Mouse (Mus musculus) erythroblast, adult 5-6 weeks (primary cell): ENCODE measurements around the gene Wdtc1. TPM values are rescaled to one million over a fixed set of nuclear protein-coding genes. Genes with fewer than 3 reads are reported as not detected.
A peak's percentile ranks its signal among the peaks of the same experiment; 100 is the strongest.

ENCODE experiments used
- ATAC-seq: replicated peaks from 2 replicates; pipeline ENCODE4 v1.8.0; 2016; ENCODE audit warnings: moderate number of reproducible peaks, mild to moderate bottlenecking, moderate TSS enrichment, inconsistent platforms; ENCODE audit not compliant: poor library complexity, low FRiP score, severe bottlenecking
- total RNA-seq, 2 experiments: library from RNA; stranded (forward) in 1 of 2; stranded (reverse) in 1 of 2; fragments of 150-400 nt in 1 of 2; fragments of 200-764, 138-1000 nt in 1 of 2; gene quantifications; 2 replicates each; pipeline versions ENCODE4 v1.2.3 to v1.2.4; 2015 to 2017; ENCODE audit warnings: low replicate concordance in 2 of 2

Wdtc1 gene
- total RNA-seq (2015; ENCODE audit: low replicate concordance) (8.6 and 9.6 TPM in 2 replicates), total RNA-seq (2017; ENCODE audit: low replicate concordance) (8.4 and 18.3 TPM in 2 replicates)

DNA sequence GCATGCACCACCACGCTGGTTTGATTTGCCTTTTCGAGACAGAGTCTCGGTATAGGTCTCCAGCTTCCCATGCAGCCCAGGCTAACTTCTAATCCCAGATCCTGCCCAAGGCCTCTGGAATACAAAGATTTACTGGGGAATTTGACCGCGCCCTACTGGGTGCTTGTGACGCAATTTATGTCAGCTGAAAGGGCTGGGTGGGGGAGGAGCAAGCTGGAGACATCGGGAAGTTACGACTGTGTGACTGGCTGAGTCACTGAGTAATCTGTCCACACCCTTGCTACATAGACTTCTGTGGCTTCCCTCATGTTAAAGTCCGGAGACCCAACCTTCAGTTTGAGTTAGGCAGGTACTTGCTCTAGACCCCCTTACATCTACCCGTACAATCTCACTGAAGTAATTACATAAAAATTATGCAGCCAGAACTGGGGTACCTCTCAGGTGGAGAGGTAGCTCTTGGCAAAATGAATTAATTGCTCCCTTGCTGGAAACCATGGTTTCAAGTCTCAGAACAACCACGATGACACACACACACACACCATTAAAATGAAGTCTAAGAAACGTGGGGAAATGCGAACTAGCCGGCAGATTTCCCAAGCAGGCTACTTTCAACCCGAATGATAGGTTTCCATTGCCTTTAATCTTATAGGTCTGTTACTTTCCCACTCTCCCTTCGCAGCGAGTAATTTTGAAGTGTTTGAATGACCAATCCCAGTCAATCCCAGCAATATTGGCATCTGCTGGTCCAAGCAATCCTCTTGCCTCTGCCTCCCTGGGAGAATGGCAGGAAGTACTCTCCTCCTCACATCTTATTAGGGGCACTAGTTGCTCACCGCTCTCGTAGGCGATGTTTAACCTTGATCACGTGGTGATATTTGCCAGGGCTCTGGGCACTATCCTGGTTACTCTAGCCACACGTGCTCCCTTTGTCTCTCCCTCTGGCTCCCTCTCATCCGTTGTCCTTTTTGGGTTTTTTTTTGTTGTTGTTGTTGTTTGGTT is at the start of gene Wdtc1:
Wdtc1 (minus strand) TSS at position 115 of the 999 bp plus-strand sequence.
- no peak for ATAC-seq

DNA sequence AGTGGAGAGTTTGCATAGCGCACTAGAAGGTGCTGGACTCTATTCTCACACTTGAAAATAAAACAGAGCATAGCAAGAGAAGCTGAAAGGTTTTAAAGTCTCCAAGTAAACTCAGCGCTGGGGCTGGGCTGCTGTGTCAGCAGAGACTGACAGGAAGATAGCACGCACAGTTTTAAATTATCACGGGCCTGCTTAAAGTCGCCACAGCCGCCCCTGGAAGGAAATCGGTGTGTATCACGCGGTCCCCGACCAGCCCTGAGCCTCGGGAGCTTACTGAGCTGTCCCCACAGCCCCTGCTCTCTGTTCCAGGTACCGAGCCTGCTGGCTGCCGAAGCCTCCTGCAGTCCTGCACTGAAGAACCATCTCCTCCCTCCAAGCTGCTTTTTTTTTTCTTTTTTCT is 48.7 kb upstream of the Wdtc1 start:
- peak; percentile 71 for ATAC-seq

DNA sequence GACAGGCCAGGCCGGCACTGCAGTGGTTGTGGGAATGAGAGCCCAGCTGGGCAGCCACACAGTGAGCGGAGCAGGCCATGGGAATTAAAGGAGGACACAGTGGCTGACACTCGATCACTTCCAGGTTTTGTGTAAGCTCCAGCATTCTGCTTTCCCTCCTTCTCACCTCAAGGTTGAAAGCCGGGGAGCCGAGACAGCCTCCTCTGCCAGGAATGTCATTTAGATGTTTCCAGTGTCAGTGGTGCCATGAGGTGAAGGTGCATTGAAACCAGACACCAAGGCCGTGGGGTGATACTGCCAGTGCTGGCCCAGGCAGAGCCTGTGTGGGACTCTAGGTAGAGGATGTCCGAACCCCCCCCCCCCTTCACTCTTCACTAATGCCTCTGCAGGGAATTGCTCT is 46.8 kb upstream of the Wdtc1 start:
- ATAC-seq: no peak

DNA sequence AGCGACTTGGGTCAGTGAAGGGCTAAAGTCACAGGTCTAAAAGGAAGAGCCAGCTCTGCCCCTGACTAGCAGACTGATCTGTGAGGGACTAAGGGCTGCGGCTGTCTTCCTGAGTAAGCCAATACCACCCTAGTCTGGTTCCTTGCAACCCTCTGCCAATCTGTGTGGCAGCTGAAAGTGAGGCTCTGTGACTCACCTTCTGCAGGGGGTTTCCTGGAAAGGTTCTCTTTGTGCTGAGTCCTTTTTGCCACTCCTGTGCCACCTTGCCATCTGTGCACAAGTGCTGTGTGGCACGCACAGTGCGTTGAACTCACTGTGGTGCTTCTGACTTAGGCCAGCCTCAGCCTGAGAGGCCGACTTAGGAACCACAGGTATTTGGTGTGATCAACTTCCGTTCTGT is 46.2 kb upstream of the Wdtc1 start:
- ATAC-seq: no peak

DNA sequence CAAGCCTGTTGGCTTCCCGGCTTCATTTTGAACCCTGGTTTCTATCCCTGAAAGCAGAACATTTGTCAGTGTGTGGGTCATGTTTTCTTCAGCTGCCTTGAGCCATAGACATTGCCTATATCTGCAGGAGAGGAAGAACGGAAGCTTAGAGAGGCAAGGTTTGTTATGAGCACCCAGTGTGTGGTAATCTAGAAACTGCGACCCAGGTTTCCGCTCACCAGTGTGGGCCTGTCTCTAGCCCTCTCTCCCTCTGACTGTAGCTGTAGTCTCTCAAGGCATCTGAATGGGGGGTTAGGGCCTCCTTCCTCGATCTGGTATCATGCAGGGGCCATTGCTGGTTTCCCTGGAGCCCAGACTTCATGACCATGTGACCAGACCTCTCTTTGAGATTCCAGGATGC is 45.3 kb upstream of the Wdtc1 start:
- ATAC-seq: no peak

DNA sequence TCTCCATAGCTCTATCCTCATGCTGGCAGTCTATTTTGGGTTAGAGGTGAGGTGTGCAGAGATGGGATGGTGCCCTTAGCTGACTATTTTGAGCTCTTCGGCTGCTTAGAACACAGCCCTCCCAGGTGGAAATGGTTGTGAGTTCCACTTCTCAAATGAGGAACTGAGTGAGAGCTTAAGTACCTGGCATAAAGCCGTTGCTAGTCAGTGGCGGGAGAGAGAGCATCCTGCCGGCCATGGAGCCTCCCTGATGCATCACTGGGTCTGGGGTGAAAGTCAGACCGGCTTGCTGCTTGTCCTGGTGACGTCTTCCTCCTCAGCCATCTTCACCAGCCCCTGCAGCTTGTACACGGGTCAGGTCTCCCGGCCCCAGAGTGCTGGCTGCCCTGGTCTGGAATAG is 44.7 kb upstream of the Wdtc1 start:
- ATAC-seq: no peak

DNA sequence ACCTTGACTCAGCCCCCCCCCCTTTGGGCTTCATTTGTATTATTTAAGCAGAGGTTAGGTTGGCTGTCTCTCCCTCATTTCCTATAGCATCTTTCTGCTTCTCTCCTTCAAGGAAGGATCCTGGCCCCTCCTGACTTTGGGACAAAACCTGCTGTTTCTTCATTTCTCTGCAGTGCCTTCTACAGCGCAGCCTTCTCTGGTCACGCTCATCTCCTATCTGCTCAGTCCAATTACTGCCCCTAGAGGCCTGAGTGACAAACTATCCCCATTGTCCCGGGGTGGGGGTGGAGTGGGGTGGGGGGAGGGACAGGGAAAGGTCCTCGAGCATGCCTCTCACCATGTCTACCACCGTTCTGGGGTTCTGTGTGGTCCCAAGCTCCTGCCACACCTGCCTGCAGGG is 44.0 kb upstream of the Wdtc1 start:
- ATAC-seq: no peak

DNA sequence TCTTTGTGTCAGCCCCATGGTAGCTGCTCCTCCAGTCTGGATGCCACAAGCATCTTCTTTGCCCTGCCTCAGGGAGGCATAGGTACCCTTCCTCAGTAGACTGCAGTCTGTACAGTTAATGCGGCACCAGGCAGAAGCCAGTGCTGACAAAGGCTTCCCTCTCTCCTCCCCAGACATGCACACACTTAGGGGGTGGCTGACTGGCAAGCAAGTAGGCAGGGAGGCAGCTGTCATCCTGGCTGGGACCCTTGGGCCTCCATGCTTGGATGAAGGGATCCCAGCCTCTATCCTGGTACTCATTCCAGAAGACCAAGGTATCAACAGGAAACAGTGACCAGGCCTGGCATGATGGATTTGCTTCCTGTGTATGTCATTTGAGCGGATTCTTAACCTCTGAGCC is 42.8 kb upstream of the Wdtc1 start:
- no peak for ATAC-seq

DNA sequence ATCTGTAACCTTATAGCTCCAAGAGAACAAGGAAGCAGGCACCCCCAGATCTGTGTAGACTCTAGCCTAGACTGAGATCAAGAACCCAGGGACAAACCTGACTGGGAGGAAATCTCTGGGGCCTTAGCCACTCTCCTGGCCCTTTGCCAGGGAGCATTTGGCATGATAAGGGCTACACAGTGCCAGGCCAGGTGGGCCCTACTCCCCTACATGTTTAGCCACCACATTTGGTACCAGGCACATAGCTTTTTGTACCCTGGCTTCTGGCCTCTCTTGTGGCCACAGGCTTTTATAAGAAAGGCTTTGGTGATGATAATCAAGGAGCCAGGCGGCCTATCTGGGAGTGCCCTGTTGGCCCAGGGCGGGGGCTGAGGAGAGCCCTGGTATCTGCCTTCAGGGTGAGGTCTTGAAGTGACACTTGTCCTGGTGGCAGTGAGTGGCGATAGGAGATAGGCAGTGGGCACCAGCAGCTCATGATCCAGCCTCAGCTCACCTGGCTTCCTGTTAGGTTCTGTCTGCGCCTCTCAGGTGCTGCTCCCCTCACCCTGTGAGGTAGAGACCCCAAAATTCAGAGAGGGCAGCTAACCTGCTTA is 41.8 kb upstream of the Wdtc1 start:
- peak; percentile 83 for ATAC-seq

DNA sequence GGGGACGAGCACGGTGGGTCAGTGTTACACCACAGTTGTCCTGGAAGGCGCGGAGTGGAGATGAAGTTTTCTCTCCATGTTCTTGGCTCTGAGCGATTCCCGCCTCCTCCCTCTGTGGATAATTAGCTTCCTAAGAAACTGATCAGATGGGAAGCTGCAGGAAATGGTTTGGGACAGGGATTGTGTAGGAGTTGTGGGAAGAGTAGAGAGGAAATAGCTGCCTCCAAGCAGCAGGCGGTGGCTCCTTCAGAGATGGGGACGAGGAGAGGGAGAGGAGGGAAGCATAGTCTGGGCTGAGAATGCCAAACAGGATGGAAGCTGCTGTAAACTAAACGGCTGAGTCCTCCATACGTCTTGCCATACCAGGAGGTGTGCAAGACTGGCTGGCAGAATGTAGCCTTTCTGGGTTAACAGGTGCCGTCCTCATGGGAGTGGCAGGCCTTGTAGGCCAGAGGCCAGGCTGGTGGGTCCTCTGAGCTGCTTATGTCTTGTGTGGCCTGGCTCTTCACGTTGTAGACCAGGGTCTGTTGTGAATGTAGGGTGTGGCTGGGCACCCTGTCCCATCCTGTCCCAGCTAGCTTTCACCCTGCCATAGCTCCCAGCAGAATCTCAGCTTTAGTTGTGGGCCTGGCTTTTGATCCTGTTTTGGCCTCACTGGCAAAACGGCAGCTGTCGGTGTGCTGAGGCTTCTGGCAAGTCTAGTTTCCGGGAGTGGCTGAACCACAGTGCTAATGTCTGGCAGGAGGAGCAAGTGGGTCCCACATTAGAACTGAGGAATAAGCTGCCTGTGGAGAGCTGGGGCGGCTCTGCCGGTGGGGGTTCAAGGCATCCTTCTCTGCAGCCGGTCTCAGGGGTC is 38.1 kb upstream of the Wdtc1 start:
- ATAC-seq: no peak

DNA sequence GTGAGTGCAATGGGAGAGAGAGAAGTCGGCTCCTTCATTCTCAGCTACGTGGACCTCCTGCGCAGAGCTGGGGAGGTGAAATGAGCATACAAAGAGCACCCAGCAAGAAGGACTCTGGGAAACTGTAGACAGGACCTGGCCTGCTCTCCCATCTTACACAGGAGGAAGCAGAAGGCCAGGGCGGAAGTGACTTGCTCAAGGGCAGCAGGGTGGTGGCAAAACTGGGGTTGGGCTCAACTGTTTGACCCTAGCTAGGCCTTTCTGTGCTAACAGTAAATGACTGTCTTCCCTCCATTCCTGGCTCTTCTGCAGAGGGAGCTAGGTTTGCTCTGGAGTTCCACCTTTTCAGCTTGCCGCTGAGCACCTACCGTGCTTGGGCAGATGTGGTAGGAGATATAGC is 37.3 kb upstream of the Wdtc1 start:
- 0 out of 2 replicates have a peak, but pooled peaks have one; percentile 1 for ATAC-seq

DNA sequence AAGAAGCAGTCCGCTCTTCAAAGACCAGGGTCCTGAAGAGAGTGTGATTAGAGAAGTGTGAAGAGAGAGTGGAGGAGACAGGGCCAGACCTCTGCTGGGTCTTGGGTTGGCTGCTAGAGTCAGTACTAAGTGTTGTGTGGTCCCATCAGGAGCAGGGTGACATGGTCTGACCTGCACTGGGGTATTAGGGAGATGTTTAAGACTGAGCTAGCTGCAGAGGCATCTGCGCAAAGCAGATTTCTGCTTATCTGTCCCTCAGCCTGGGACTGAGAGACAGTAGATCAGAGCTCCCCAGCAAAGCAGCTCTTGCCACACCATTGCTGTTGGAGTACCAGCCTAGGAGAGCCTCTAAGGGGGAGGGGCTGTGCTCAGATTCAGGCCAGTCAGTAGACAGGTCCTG is 36.8 kb upstream of the Wdtc1 start:
- peak; percentile 84 for ATAC-seq

DNA sequence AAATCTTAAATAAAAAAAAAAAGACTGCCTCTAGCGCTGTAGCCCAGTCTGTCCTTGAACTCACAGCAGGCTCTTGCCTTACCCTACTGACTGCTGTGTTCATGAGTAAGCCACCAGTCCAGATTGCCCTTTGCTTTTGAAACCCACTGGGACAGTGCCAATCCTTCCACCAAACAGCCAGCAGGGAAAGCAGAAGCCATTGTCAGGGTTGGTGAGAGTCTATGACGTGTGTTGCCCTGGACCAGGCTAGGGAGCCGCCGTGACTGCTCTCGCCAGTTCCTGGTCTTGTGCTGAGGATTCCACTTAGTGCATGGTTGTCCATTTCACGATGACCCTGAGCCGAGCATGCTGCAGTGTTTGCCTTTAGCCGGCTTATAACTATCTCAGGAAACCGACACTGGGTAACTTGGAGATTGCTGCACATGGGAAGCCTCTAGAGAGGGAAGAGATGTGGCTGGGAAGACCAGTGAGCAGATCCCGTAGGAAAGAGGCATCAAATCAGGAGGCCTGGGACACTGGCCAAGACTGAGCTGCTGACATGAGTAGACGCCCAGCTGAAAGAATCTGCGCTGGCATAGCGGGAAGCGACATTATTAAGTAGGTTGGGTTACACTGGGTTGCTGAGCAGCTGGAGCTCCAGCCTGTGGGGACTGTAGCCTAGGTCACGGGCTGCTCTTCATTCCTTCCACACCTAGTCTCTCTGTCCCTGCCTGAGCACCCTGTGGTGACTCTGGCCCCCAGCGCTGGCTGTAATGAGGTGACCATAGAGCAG is 35.7 kb upstream of the Wdtc1 start:
- no peak for ATAC-seq

DNA sequence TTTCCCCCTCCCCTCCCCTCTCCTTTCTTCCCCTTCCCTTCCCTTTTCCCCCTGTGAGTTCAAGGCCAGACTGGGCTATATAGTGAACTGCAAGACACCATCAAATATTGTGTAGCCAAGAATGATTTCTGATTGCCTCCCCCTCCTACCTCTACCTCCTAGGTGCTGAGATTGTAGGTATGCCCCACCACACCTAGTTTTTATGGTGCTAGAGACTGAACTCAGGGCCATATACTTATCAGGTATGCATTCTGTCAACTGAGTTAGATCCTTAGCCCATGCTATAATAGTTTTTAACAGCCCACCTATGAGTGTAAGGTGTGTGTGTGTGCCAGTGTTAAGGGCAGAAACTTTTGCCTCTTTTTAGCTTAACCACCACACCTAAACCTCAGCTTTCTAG is 33.8 kb upstream of the Wdtc1 start:
- no peak for ATAC-seq

DNA sequence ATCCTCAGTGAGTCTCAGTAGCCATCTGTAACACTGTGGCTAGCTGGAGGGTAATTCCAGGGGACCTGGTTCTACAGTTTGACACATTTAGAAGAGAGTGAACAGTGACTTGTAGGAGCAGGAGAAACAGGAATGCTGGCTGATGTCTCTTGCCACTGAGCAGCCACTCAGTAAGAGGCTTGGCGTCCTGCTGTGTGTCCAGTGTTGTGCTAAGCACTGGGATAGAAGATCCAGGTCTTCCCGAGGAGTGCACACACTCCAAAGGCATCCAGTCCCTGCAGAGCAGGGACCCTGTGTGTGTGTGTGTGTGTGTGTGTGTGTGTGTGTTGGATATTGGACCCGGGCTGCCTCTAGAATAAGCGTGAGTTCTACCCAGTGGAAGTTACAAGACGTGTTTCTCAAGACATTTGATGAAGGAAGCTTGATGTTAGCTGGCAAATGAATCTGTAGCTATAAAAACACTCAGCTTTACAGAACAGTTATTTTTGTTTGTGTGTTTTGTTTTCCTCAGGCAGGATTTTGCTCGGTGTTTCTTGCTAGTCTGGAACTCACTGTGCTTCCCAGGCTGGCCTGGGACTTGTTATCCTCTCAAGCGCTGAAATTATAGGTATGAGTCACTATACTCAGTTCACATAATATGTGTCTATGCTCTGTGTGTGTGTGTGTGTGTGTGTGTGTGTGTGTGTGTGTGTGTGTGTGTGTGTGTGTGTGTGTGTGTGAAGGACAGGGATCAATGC is 32.9 kb upstream of the Wdtc1 start:
- no peak for ATAC-seq

DNA sequence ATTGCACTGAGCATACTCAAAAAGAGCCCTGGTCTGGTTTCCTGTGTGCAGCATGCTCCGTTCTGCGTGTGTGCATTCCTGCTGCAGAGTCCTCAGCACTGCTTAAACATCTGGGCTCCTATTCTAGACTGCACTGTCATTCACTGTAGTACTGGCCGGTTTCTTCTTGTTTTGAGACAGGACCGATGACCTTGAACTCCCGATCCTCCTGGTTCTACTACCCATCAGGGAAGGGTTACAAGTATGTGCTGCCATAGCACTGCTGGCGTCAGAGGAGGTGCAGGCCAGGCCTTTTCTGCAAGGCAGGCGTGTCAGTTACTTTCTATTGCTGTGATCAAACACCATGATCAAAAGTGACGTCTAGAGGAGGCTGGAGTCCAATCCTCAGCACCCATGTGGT is 27.9 kb upstream of the Wdtc1 start:
- no peak for ATAC-seq

DNA sequence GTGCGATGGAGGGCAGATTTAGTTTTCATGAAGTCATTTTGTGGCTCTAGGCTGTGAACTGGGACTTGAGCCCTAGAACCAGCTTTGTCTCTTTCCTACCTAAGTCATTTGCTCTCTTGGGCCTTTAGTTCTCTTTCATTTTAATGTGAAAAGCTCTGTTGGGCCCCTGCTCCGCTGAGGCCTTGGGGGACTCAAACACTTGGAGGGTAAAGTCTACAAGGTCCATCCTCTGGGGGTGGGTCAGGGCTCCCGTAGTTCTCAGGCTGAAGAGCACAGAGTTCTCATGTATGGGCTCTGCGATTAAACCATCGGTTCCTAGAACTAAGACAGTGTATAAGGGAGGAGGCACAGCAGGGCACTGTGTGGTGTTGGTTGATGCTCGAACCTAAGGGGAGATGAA is 27.3 kb upstream of the Wdtc1 start:
- ATAC-seq: no peak

DNA sequence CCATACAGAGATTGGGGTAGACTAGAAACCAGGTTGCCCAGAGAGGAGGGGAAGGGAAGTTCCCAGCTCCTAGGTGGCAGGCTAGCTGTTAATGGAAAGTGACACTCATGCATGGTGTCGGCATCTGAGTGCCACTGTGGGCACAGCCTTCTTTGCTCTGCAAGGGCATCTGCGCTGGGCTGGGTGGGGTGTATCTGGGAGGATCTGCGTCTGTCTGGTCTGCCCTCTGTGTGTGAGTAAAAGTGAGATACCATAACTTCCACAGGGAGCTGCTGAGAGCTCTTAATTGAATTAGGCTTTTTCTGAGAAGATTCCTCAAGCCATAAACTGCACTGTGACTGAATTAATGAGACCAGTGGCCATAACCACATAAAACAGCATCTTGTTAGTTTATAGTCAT is 26.6 kb upstream of the Wdtc1 start:
- peak; percentile 62 for ATAC-seq

DNA sequence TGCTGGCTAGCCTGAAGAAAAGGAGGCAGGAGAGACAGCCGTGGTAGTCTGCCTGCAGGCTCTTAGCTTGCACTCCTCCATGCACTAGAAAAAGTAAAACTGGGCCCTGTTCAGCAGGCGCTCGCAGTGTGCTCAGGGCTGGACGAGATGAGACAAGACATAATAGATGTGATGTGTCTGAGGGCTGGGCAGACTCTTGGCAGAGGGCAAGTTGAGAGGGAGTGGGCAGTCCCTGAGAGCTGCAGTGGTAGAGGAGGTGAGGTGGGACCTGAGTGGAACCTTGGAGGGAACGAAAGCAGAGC is 25.7 kb upstream of the Wdtc1 start:
- ATAC-seq: no peak
